Mouse (Mus musculus) CH12.LX (cell line): ENCODE data around the gene 4922502D21Rik. TPM values are rescaled to one million over a fixed set of nuclear protein-coding genes. Genes with fewer than 3 reads are reported as not detected.

ENCODE experiments used
- DNase-seq: peaks from one replicate; pipeline ENCODE4 v3.0.0-alpha.2; 2013; ENCODE audit errors: extremely low read depth
- H3K27ac ChIP-seq: 2 replicates; pipeline ENCODE4 v1.5.1; 2012; ENCODE audit warnings: low read depth, mild to moderate bottlenecking, control low read depth, moderate library complexity; ENCODE audit not compliant: insufficient read depth
- H3K27me3 ChIP-seq: replicated peaks from 2 replicates; pipeline ENCODE3; 2012; ENCODE audit warnings: inconsistent platforms
- H3K36me3 ChIP-seq, 2 experiments: replicated peaks in 1 of 2; 2 replicates each; pipeline versions ENCODE3 to v1.6.1; 2012; ENCODE audit warnings: inconsistent platforms in 1 of 2, low read length in 1 of 2, mild to moderate bottlenecking in 1 of 2, mixed read lengths in 1 of 2, moderate library complexity in 1 of 2; ENCODE audit not compliant: control insufficient read depth in 1 of 2, insufficient read depth in 1 of 2
- H3K4me1 ChIP-seq, 2 experiments: 2 replicates each; pipeline ENCODE4 v1.6.1; 2012; ENCODE audit warnings: inconsistent platforms in 1 of 2, moderate library complexity in 1 of 2; ENCODE audit not compliant: insufficient read depth in 2 of 2, control insufficient read depth in 1 of 2
- H3K4me2 ChIP-seq: 2 replicates; pipeline ENCODE4 v1.6.1; 2012; ENCODE audit warnings: low read depth, mild to moderate bottlenecking, control low read depth; ENCODE audit not compliant: poor library complexity, insufficient read depth, severe bottlenecking
- H3K4me3 ChIP-seq, 3 experiments: fragments of 150-350 bp in 1 of 3; sonication (generic) in 1 of 3; replicated peaks in 1 of 3; 2 replicates each; pipeline versions ENCODE3 to v1.5.1; 2011 to 2012; ENCODE audit warnings: low read depth in 2 of 3, low read length in 2 of 3, mild to moderate bottlenecking in 2 of 3, moderate library complexity in 2 of 3, control low read depth in 1 of 3, improper control_type of control experiment in 1 of 3, inconsistent platforms in 1 of 3, mixed read lengths in 1 of 3; ENCODE audit not compliant: poor library complexity in 1 of 3
- H3K79me2 ChIP-seq: replicated peaks from 2 replicates; pipeline ENCODE4 v1.6.1; 2012; ENCODE audit warnings: mild to moderate bottlenecking, moderate library complexity; ENCODE audit not compliant: control insufficient read depth, poor library complexity, insufficient read depth, severe bottlenecking; ENCODE audit errors: extremely low read depth
- H3K9ac ChIP-seq: 2 replicates; pipeline ENCODE4 v1.6.1; 2012; ENCODE audit warnings: low read depth, mild to moderate bottlenecking, control low read depth, moderate library complexity; ENCODE audit not compliant: insufficient read depth
- H3K9me3 ChIP-seq: replicated peaks from 2 replicates; pipeline ENCODE3; 2012; ENCODE audit warnings: low read length, inconsistent platforms, mixed read lengths
- BHLHE40 ChIP-seq: IDR thresholded peaks from 2 replicates; pipeline ENCODE4 v1.6.1; 2011; ENCODE audit warnings: mild to moderate bottlenecking, low read depth, low read length, improper control_type of control experiment
- CHD1 ChIP-seq: IDR thresholded peaks from 2 replicates; pipeline ENCODE4 v1.6.1; 2012; ENCODE audit warnings: low read depth, low read length, improper control_type of control experiment, inconsistent platforms
- CHD2 ChIP-seq: IDR thresholded peaks from 2 replicates; pipeline ENCODE4 v1.6.1; 2011; ENCODE audit warnings: low read length, improper control_type of control experiment
- CTCF ChIP-seq, 2 experiments: IDR thresholded peaks in 1 of 2; conservative IDR thresholded peaks in 1 of 2; 2 replicates each; pipeline ENCODE4 v1.5.1; 2011 to 2012; ENCODE audit warnings: low read depth in 2 of 2, low read length in 2 of 2, improper control_type of control experiment in 1 of 2, inconsistent platforms in 1 of 2, mild to moderate bottlenecking in 1 of 2, moderate library complexity in 1 of 2
- E2F4 ChIP-seq: IDR thresholded peaks from 2 replicates; pipeline ENCODE4 v1.6.1; 2011; ENCODE audit warnings: low read depth, low read length, improper control_type of control experiment; ENCODE audit not compliant: insufficient replicate concordance
- ELF1 ChIP-seq: IDR thresholded peaks from 2 replicates; pipeline ENCODE4 v1.6.1; 2014; ENCODE audit warnings: low read depth, mild to moderate bottlenecking, inconsistent platforms, low read length, improper control_type of control experiment
- EP300 ChIP-seq: IDR thresholded peaks from 2 replicates; pipeline ENCODE4 v1.6.1; 2011; ENCODE audit warnings: low read length, improper control_type of control experiment
- ETS1 ChIP-seq: conservative IDR thresholded peaks from 2 replicates; pipeline ENCODE4 v1.6.1; 2012; ENCODE audit warnings: low read depth, mild to moderate bottlenecking, inconsistent platforms, low read length, improper control_type of control experiment, moderate library complexity
- GABPA ChIP-seq: IDR thresholded peaks from 2 replicates; pipeline ENCODE4 v1.6.1; 2012; ENCODE audit warnings: low read depth, low read length, improper control_type of control experiment, inconsistent platforms; ENCODE audit not compliant: insufficient replicate concordance
- HCFC1 ChIP-seq: IDR thresholded peaks from 2 replicates; pipeline ENCODE4 v1.6.1; 2012; ENCODE audit warnings: low read depth, mild to moderate bottlenecking, inconsistent platforms, low read length, improper control_type of control experiment
- IRF4 ChIP-seq: IDR thresholded peaks from 2 replicates; pipeline ENCODE4 v1.6.1; 2014; ENCODE audit warnings: low read depth, mild to moderate bottlenecking, inconsistent platforms, low read length, improper control_type of control experiment
- JUN ChIP-seq: IDR thresholded peaks from 2 replicates; pipeline ENCODE4 v1.6.1; 2011; ENCODE audit warnings: low read depth, mild to moderate bottlenecking, low read length, improper control_type of control experiment, moderate library complexity; ENCODE audit not compliant: insufficient read depth
- JUND ChIP-seq: conservative IDR thresholded peaks from 2 replicates; pipeline ENCODE4 v1.6.1; 2011; ENCODE audit warnings: low read depth, low read length, improper control_type of control experiment
- KAT2A ChIP-seq: IDR thresholded peaks from 2 replicates; pipeline ENCODE4 v1.6.1; 2012; ENCODE audit warnings: low read length, improper control_type of control experiment, inconsistent platforms; ENCODE audit not compliant: insufficient replicate concordance
- MAFK ChIP-seq: IDR thresholded peaks from 2 replicates; pipeline ENCODE4 v1.6.1; 2011; ENCODE audit warnings: low read length, improper control_type of control experiment; ENCODE audit not compliant: insufficient replicate concordance
- MAX ChIP-seq: IDR thresholded peaks from 2 replicates; pipeline ENCODE4 v1.6.1; 2011; ENCODE audit warnings: low read length, improper control_type of control experiment
- MAZ ChIP-seq: IDR thresholded peaks from 2 replicates; pipeline ENCODE4 v1.6.1; 2012; ENCODE audit warnings: low read depth, mild to moderate bottlenecking, inconsistent platforms, low read length, improper control_type of control experiment, moderate library complexity
- MEF2A ChIP-seq: IDR thresholded peaks from 2 replicates; pipeline ENCODE4 v1.6.1; 2014; ENCODE audit warnings: low read depth, mild to moderate bottlenecking, inconsistent platforms, low read length, improper control_type of control experiment, borderline replicate concordance
- MXI1 ChIP-seq: IDR thresholded peaks from 2 replicates; pipeline ENCODE4 v1.6.1; 2011; ENCODE audit warnings: mild to moderate bottlenecking, low read depth, low read length, improper control_type of control experiment
- MYC ChIP-seq: IDR thresholded peaks from 2 replicates; pipeline ENCODE4 v1.6.1; 2011; ENCODE audit warnings: low read depth, mild to moderate bottlenecking, improper control_type of control experiment, low read length
- NELFE ChIP-seq: IDR thresholded peaks from 2 replicates; pipeline ENCODE4 v1.6.1; 2011; ENCODE audit warnings: low read depth, low read length, improper control_type of control experiment
- NRF1 ChIP-seq: IDR thresholded peaks from 2 replicates; pipeline ENCODE4 v1.6.1; 2014; ENCODE audit warnings: low read depth, mild to moderate bottlenecking, inconsistent platforms, low read length, improper control_type of control experiment, moderate library complexity
- PAX5 ChIP-seq: IDR thresholded peaks from 2 replicates; pipeline ENCODE4 v1.6.1; 2012; ENCODE audit warnings: low read length, inconsistent platforms, mixed read lengths
- POLR2A ChIP-seq: IDR thresholded peaks from 2 replicates; pipeline ENCODE4 v1.6.1; 2011; ENCODE audit warnings: low read depth, mild to moderate bottlenecking, improper control_type of control experiment, low read length
- POLR2AphosphoS2 ChIP-seq: IDR thresholded peaks from 2 replicates; pipeline ENCODE4 v1.6.1; 2011; ENCODE audit warnings: low read depth, low read length, improper control_type of control experiment
- RAD21 ChIP-seq: IDR thresholded peaks from 2 replicates; pipeline ENCODE4 v1.6.1; 2011; ENCODE audit warnings: low read depth, mild to moderate bottlenecking, low read length, improper control_type of control experiment, moderate library complexity
- RCOR1 ChIP-seq: conservative IDR thresholded peaks from 2 replicates; pipeline ENCODE4 v1.6.1; 2012; ENCODE audit warnings: low read depth, mild to moderate bottlenecking, inconsistent platforms, low read length, improper control_type of control experiment
- SIN3A ChIP-seq: IDR thresholded peaks from 2 replicates; pipeline ENCODE4 v1.6.1; 2012; ENCODE audit warnings: low read length, improper control_type of control experiment, inconsistent platforms
- SMC3 ChIP-seq: IDR thresholded peaks from 2 replicates; pipeline ENCODE4 v1.6.1; 2011; ENCODE audit warnings: low read depth, low read length, improper control_type of control experiment
- TBP ChIP-seq: conservative IDR thresholded peaks from 2 replicates; pipeline ENCODE4 v1.6.1; 2011; ENCODE audit warnings: low read depth, low read length, improper control_type of control experiment
- TCF12 ChIP-seq: IDR thresholded peaks from 2 replicates; pipeline ENCODE4 v1.6.1; 2014; ENCODE audit warnings: low read depth, mild to moderate bottlenecking, inconsistent platforms, low read length, improper control_type of control experiment
- UBTF ChIP-seq: IDR thresholded peaks from 2 replicates; pipeline ENCODE4 v1.6.1; 2012; ENCODE audit warnings: low read depth, mild to moderate bottlenecking, inconsistent platforms, low read length, improper control_type of control experiment, moderate library complexity
- USF1 ChIP-seq: IDR thresholded peaks from 2 replicates; pipeline ENCODE4 v1.6.1; 2014; ENCODE audit warnings: low read depth, mild to moderate bottlenecking, inconsistent platforms, low read length, improper control_type of control experiment
- USF2 ChIP-seq: conservative IDR thresholded peaks from 2 replicates; pipeline ENCODE4 v1.6.1; 2011; ENCODE audit warnings: low read depth, low read length, improper control_type of control experiment
- ZC3H11A ChIP-seq: IDR thresholded peaks from 2 replicates; pipeline ENCODE4 v1.6.1; 2012; ENCODE audit warnings: low read depth, mild to moderate bottlenecking, inconsistent platforms, low read length, improper control_type of control experiment
- ZKSCAN1 ChIP-seq: IDR thresholded peaks from 2 replicates; pipeline ENCODE4 v1.6.1; 2012; ENCODE audit warnings: low read depth, inconsistent platforms, low read length, improper control_type of control experiment, borderline replicate concordance
- ZMIZ1 ChIP-seq: IDR thresholded peaks from 2 replicates; pipeline ENCODE4 v1.6.1; 2012; ENCODE audit warnings: low read depth, mild to moderate bottlenecking, inconsistent platforms, low read length, improper control_type of control experiment
- ZNF384 ChIP-seq: IDR thresholded peaks from 2 replicates; pipeline ENCODE4 v1.6.1; 2012; ENCODE audit warnings: low read depth, low read length, improper control_type of control experiment, inconsistent platforms
- dilution Hi-C: fragments of 300-500 bp; cut with MboI; formaldehyde crosslinking; loops from 2 replicates; pipeline ENCODE4 v1.14.3; 2020; ENCODE audit warnings: low sequenced_read_pairs; ENCODE audit not compliant: extremely low pct_unique_long_range_greater_than_20kb, extremely low pct_ligation_motif_present
- in situ Hi-C: fragments of 300-500 bp; cut with MboI; formaldehyde crosslinking; loops from 3 replicates; pipeline ENCODE4 v1.14.3; 2019; ENCODE audit warnings: low sequenced_read_pairs, low pct_ligation_motif_present, low pct_unique_long_range_greater_than_20kb, mixed read lengths
- polyA plus RNA-seq: library from polyadenylated mRNA; unstranded; fragments of >175 nt; gene quantifications from 2 replicates; pipeline ENCODE4 v1.2.1, GENCODE M21; 2012; ENCODE audit warnings: low read depth; ENCODE audit not compliant: insufficient read length
- total RNA-seq, 2 experiments: library from RNA; depleted of rRNA; stranded (reverse); fragments of 300-350 nt in 1 of 2; fragments of >200 nt in 1 of 2; gene quantifications; 2 replicates each; pipeline ENCODE4 v1.2.3; 2012 to 2014

4922502D21Rik gene
- total and polyA plus RNA-seq, 3 experiments, result 0.23 to 2.8 (median 0.46) TPM

GRCm38 (mm10) chr6:129284384-129285104, 47.1 kb downstream of the 4922502D21Rik start:
- Histone ChIP-seq H3K27ac (peak overlapping the region; percentile 88), H3K79me2 (no peaks in the 10 kb centered on the region), H3K36me3 (no peaks in the 10 kb centered on the region), H3K9me3 (no peaks in the 10 kb centered on the region), H3K27me3 (no peaks in the 10 kb centered on the region), H3K4me3 (peak overlapping the region; percentile 29 to 48 (median 34)), H3K9ac (peak overlapping the region; percentile 84), H3K4me1 (peaks cover 8 to 36% of the 10 kb centered on the region in 2 experiments), H3K4me2 (peak overlapping the region; percentile 93; the same call in 1 of the 2 replicates)
- peak; percentile 96 for DNase-seq
- TF ChIP-seq RAD21 (no peak), POLR2AphosphoS2 (peak; percentile 83; the same call in 1 of the 2 replicates), BHLHE40 (peak; percentile 97), PAX5 (no peak), ZC3H11A (no peak), ZNF384 (peak; percentile 90), TBP (peak; percentile 96), ELF1 (peak; percentile 74; the same call in 1 of the 2 replicates), MAFK (peak; percentile 85), USF1 (no peak), TCF12 (peak; percentile 97), JUND (peak; percentile 92), ZKSCAN1 (no peak), E2F4 (no peak), MAZ (peak; percentile 80), HCFC1 (peak; percentile 57; the same call in 1 of the 2 replicates), USF2 (no peak), ZMIZ1 (peak; percentile 68), MYC (no peak), MXI1 (peak; percentile 74; the same call in 1 of the 2 replicates), CTCF (conservative IDR thresholded peaks at IDR 0.05 in 1 of 2, IDR thresholded peaks at IDR 0.05 in 1 of 2; ENCODE audit: low read depth in 2 of 2, low read length in 2 of 2) (no peak), MAX (peak; percentile 82), GABPA (no peak), NELFE (peak; percentile 60; the same call in 1 of the 2 replicates), CHD1 (no peak), UBTF (no peak), RCOR1 (peak; percentile 76), CHD2 (peak; percentile 76), SMC3 (no peak), POLR2A (peak; percentile 83), SIN3A (peak; percentile 90), MEF2A (peak; percentile 88), KAT2A (peak; percentile 78; the same call in 1 of the 2 replicates), EP300 (peak; percentile 95), JUN (peak; percentile 93), ETS1 (peak; percentile 98), IRF4 (peak; percentile 82), NRF1 (no peak)
- dilution Hi-C loops (no loop called here), in situ Hi-C loops (no loop called here)
